Mouse (Mus musculus) heart, adult 2 months (tissue): ENCODE results near the gene Rpl27.
A peak's percentile ranks its signal among the peaks of the same experiment; 100 is the strongest.

Experiments
- CTCF ChIP-seq: fragments of 200-600 bp; IDR thresholded peaks from 2 replicates; pipeline ENCODE4 v1.8.1; 2022; ENCODE audit warnings: antibody characterized with exemption, mild to moderate bottlenecking, moderate library complexity
- EP300 ChIP-seq: fragments of 200-500 bp; IDR thresholded peaks from 2 replicates; pipeline ENCODE4 v1.6.1; 2011; ENCODE audit warnings: low read depth, low read length, control low read depth; ENCODE audit not compliant: insufficient read depth
- POLR2A ChIP-seq: fragments of 200-500 bp; IDR thresholded peaks from 2 replicates; pipeline ENCODE4 v1.6.1; 2011; ENCODE audit warnings: mild to moderate bottlenecking, low read depth, low read length, control low read depth; ENCODE audit not compliant: insufficient read depth

- TF ChIP-seq EP300 (0 out of 2 replicates have a peak, but pooled peaks have one; percentile 20), POLR2A (peak; percentile 71), CTCF (peak; percentile 38)
Observed at GRCm38 (mm10) chr11:101465869-101466551, 23.9 kb downstream of the Rpl27 start, which contains the start of gene Vat1.
